Mouse (Mus musculus): ENCODE measurements around the gene Gpsm1. TPM values are rescaled to one million over a fixed set of nuclear protein-coding genes. Genes with fewer than 3 reads are reported as not detected.
A peak's percentile ranks its signal among the peaks of the same experiment; 100 is the strongest.

Gene Gpsm1
- polyA plus RNA-seq, 1 experiment from 2014 or later, result 99.4 TPM

DNA sequence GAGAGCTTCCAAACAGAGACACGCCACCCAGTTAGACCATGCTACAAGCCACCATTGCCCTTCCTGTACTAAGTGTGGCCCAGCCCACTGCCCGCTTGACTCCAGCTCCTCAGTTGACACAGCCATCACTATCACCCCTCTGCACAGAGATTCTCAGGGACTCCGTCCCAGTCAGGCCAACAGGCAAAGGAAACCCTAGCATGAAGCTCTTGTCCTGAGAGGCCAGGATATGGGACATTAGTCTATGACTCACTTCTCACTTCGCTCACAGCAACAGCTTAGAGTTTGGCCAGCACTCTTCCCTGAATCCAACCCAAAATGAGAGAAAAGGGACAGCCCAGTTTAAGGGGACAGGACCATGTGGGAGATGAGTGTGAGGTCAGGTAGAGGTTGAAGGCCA lies 39.1 kb downstream of the Gpsm1 start:
- Histone ChIP-seq H3K27ac (replicated peaks; ENCODE audit: low read depth, low read length) (no peak overlapping the region), H3K27me3 (ENCODE audit: control insufficient read depth, insufficient read depth, low read length) (no peaks in the 10 kb centered on the region), H3K4me3 (replicated peaks; ENCODE audit: low read depth, low read length) (no peak overlapping the region), H3K4me1 (ENCODE audit: control insufficient read depth, insufficient read depth, low read length) (peaks cover 20% of the 10 kb centered on the region), H3K4me2 (ENCODE audit: low read length) (no peak overlapping the region), H3K9me3 (ENCODE audit: control insufficient read depth, low read length) (no peaks in the 10 kb centered on the region), H3K36me3 (ENCODE audit: control insufficient read depth, insufficient read depth, low read length) (peaks cover 11% of the 10 kb centered on the region), H3K9ac (replicated peaks; ENCODE audit: low read length) (no peak overlapping the region)
- DNase-seq, result no peak
- no peak for ATAC-seq (ENCODE audit: low FRiP score, low TSS enrichment)
- WGBS, result 87% methylated on average over 4 of the region's 4 CpGs

DNA sequence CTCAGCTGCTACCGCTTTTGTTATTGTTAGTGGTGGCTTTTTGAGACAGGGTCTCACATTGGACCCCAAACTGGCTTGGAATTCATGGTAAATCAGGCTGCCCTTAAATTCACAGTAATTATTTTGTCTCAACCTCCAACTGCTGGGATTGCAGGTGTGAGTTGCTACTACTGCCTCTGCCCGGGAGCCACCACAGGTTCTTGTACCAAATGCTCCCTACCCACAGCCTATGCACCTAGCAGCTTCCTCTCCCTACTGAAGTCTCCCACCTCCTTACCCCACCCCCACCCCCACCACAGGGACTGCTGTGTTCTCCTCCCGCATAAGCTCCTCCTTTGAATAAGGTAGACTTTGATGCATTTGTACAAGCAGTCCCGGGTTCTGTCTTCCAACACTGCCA lies 40.9 kb downstream of the Gpsm1 start:
- no peak overlapping the region for H3K4me3 ChIP-seq (replicated peaks; ENCODE audit: low read depth, low read length)

DNA sequence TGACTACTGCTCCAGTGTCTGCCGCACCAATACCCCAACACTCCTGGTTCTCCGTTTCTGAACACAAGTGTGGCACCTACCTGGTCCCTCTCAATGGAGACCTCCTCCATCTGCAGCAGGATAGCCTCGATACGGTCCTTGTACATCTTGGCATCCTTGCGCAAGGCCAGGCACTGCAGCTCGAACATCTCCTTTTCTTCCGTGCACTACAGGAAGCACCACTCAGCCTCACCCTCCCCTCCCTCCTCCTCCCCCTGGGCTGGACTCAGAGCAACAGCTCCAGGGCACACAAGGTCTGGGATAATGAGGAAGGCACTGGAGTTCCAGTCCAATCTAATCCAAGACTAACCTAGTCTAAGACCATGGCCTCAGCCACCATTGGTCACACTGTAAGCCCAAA lies 41.4 kb downstream of the Gpsm1 start:
- no peaks in the 10 kb centered on the region for H3K9me3 ChIP-seq (ENCODE audit: control insufficient read depth, low read length)
- no peak for DNase-seq
- H3K4me2 ChIP-seq (ENCODE audit: low read length), result no peak overlapping the region
- no peak overlapping the region for H3K4me3 ChIP-seq (replicated peaks; ENCODE audit: low read depth, low read length)
- H3K9ac ChIP-seq (replicated peaks; ENCODE audit: low read length), result no peak overlapping the region
- 0 out of 2 replicates have a peak, but pooled peaks cover 3% of the 10 kb centered on the region for H3K36me3 ChIP-seq (ENCODE audit: control insufficient read depth, insufficient read depth, low read length)
- WGBS, result 81% methylated on average over 7 of the region's 7 CpGs
- no peak for ATAC-seq (ENCODE audit: low FRiP score, low TSS enrichment)
- H3K27me3 ChIP-seq (ENCODE audit: control insufficient read depth, insufficient read depth, low read length), result no peaks in the 10 kb centered on the region
- H3K4me1 ChIP-seq (ENCODE audit: control insufficient read depth, insufficient read depth, low read length), result peaks cover 9% of the 10 kb centered on the region
- H3K27ac ChIP-seq (replicated peaks; ENCODE audit: low read depth, low read length), result no peak overlapping the region

More for the DNA sequence above, 40.9 kb downstream of the Gpsm1 start:
- H3K27me3 ChIP-seq (ENCODE audit: control insufficient read depth, insufficient read depth, low read length), result no peaks in the 10 kb centered on the region
- no peak overlapping the region for H3K9ac ChIP-seq (replicated peaks; ENCODE audit: low read length)
- H3K27ac ChIP-seq (replicated peaks; ENCODE audit: low read depth, low read length), result no peak overlapping the region
- WGBS, result 88% methylated on average over 4 of the region's 4 CpGs
- peaks cover 9% of the 10 kb centered on the region for H3K4me1 ChIP-seq (ENCODE audit: control insufficient read depth, insufficient read depth, low read length)
- ATAC-seq (ENCODE audit: low FRiP score, low TSS enrichment) (no peak), DNase-seq (no peak)
- no peak overlapping the region for H3K4me2 ChIP-seq (ENCODE audit: low read length)
- H3K36me3 ChIP-seq (ENCODE audit: control insufficient read depth, insufficient read depth, low read length), result 0 out of 2 replicates have a peak, but pooled peaks cover 3% of the 10 kb centered on the region
- no peaks in the 10 kb centered on the region for H3K9me3 ChIP-seq (ENCODE audit: control insufficient read depth, low read length)

DNA sequence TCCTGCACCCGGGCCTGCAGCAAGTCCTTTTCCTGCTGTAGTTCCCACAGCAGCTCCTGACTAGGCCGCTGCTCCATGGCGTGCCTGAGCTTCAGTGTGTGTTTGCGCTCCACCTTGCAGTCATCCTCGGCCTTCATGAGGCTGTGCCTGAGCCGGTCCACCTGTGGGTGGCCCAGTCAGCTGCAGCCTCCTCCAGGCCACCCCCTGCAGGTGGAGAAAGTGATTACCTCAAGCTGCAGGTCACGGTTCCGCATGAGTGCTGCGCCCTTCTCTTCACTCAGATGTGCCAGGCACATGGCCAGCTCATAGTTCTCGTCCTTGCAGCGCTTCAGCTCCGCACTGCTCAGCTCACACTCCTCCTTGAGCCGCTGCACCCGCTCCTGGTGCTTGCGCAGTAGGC lies 42.2 kb downstream of the Gpsm1 start:
- no peaks in the 10 kb centered on the region for H3K9me3 ChIP-seq (ENCODE audit: control insufficient read depth, low read length)
- WGBS, result 43% methylated on average over 15 of the region's 15 CpGs
- H3K27ac ChIP-seq (replicated peaks; ENCODE audit: low read depth, low read length), result no peak overlapping the region
- H3K36me3 ChIP-seq (ENCODE audit: control insufficient read depth, insufficient read depth, low read length), result 0 out of 2 replicates have a peak, but pooled peaks cover 3% of the 10 kb centered on the region
- DNase-seq, result no peak
- no peak overlapping the region for H3K9ac ChIP-seq (replicated peaks; ENCODE audit: low read length)
- no peak overlapping the region for H3K4me2 ChIP-seq (ENCODE audit: low read length)
- ATAC-seq (ENCODE audit: low FRiP score, low TSS enrichment), result no peak
- H3K27me3 ChIP-seq (ENCODE audit: control insufficient read depth, insufficient read depth, low read length), result no peaks in the 10 kb centered on the region
- H3K4me3 ChIP-seq (replicated peaks; ENCODE audit: low read depth, low read length), result no peak overlapping the region
- H3K4me1 ChIP-seq (ENCODE audit: control insufficient read depth, insufficient read depth, low read length), result peaks cover 8% of the 10 kb centered on the region

DNA sequence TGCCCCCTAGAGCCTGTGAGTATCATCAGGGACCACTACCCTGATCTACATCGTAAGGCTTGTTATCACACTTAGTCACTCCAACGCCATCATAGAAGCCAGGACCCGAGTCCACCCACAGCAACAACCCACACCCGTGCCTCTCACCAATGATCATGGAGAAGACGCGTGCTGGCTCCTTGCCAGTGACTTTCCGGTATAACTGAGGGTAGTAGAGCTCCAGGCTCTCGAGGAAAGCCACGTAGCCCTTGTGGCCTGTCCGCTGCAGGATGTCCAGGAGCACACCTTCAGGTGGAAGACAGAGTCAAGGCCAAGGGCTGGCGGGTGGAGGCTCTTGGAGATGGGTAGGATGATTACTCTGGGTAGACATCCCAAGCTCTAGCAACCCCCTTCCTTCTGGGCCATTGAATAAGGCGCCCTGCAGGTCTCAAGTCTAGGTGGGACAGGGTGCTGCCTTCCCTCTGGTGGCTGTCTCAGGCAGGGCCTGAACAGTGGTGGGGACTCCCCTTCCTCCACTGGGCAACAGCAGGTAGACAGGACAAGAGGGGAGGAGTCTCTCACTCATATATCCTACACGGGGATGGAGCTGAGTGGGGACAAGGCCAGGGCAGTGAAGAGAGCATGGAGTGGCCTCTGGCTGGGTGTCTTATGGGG lies 43.5 kb downstream of the Gpsm1 start:
- Histone ChIP-seq H3K9me3 (ENCODE audit: control insufficient read depth, low read length) (no peaks in the 10 kb centered on the region), H3K4me3 (replicated peaks; ENCODE audit: low read depth, low read length) (no peak overlapping the region), H3K9ac (replicated peaks; ENCODE audit: low read length) (no peak overlapping the region), H3K4me1 (ENCODE audit: control insufficient read depth, insufficient read depth, low read length) (no peaks in the 10 kb centered on the region), H3K36me3 (ENCODE audit: control insufficient read depth, insufficient read depth, low read length) (peaks cover 14% of the 10 kb centered on the region; the same call in 1 of the 2 replicates), H3K27me3 (ENCODE audit: control insufficient read depth, insufficient read depth, low read length) (no peaks in the 10 kb centered on the region), H3K27ac (replicated peaks; ENCODE audit: low read depth, low read length) (no peak overlapping the region), H3K4me2 (ENCODE audit: low read length) (no peak overlapping the region)
- 89% methylated on average over 13 of the region's 13 CpGs for WGBS
- DNase-seq (no peak), ATAC-seq (ENCODE audit: low FRiP score, low TSS enrichment) (0 out of 2 replicates have a peak, but pooled peaks have one; percentile 20)

DNA sequence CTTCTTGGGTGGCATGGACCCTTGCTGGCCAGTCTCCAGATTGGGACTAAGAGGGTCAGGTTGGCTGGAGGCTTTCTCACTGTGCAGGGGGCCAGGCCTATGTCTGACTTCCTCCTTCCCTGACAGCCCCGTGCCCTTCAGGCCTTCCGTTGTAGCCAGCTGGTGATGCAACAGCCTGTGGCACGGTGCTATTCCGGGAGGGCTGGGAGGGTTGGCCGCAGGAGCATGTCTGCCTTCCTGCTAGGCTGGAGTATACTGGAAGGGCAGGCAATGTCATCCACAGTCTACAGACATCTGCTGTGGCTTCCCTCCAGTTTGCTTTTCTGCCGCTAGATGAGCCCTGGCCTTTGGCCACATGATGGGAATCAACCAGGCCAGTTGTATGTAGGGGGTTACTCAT lies 44.7 kb downstream of the Gpsm1 start:
- Histone ChIP-seq H3K4me2 (ENCODE audit: low read length) (no peak overlapping the region), H3K27ac (replicated peaks; ENCODE audit: low read depth, low read length) (no peak overlapping the region), H3K9ac (replicated peaks; ENCODE audit: low read length) (no peak overlapping the region), H3K4me1 (ENCODE audit: control insufficient read depth, insufficient read depth, low read length) (no peaks in the 10 kb centered on the region), H3K4me3 (replicated peaks; ENCODE audit: low read depth, low read length) (no peak overlapping the region), H3K9me3 (ENCODE audit: control insufficient read depth, low read length) (no peaks in the 10 kb centered on the region), H3K27me3 (ENCODE audit: control insufficient read depth, insufficient read depth, low read length) (no peaks in the 10 kb centered on the region), H3K36me3 (ENCODE audit: control insufficient read depth, insufficient read depth, low read length) (peaks cover 23% of the 10 kb centered on the region)
- ATAC-seq (ENCODE audit: low FRiP score, low TSS enrichment), result no peak
- WGBS, result 96% methylated on average over 6 of the region's 6 CpGs
- no peak for DNase-seq

DNA sequence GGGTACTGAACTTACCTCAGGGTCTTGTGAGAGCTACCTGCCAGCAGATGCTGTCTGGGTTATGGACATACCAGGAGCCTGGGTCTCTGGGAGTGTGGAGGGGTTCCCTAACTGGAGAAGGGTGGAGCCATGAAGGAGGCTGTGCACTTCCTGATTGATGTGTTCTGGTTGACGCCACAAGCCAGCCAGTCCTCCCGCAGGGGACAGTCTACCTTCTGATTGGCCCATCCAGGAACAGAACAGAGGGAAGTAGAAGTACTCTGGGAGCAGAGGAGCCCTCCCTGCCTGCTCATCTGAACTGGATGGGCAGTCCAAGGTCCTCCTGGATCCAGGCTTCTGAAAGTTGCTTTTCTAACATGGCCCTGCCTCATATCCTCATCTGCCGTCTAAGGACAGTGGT lies 45.5 kb downstream of the Gpsm1 start, which contains the start of gene Card9:
TSS of gene Card9 (minus strand) at position 147 of the 400 bp plus-strand sequence.
- Histone ChIP-seq H3K9me3 (ENCODE audit: control insufficient read depth, low read length) (no peaks in the 10 kb centered on the region), H3K9ac (replicated peaks; ENCODE audit: low read length) (no peak within 1 kb of the TSS), H3K27me3 (ENCODE audit: control insufficient read depth, insufficient read depth, low read length) (no peaks in the 10 kb centered on the region), H3K36me3 (ENCODE audit: control insufficient read depth, insufficient read depth, low read length) (peaks cover 31% of the 10 kb centered on the region), H3K4me1 (ENCODE audit: control insufficient read depth, insufficient read depth, low read length) (no peaks in the 10 kb centered on the region), H3K4me3 (replicated peaks; ENCODE audit: low read depth, low read length) (no peak within 1 kb of the TSS), H3K4me2 (ENCODE audit: low read length) (no peak within 1 kb of the TSS), H3K27ac (replicated peaks; ENCODE audit: low read depth, low read length) (no peak within 1 kb of the TSS)
- DNase-seq (no peak), ATAC-seq (ENCODE audit: low FRiP score, low TSS enrichment) (no peak)
- 63% methylated on average over 3 of the region's 3 CpGs for WGBS

DNA sequence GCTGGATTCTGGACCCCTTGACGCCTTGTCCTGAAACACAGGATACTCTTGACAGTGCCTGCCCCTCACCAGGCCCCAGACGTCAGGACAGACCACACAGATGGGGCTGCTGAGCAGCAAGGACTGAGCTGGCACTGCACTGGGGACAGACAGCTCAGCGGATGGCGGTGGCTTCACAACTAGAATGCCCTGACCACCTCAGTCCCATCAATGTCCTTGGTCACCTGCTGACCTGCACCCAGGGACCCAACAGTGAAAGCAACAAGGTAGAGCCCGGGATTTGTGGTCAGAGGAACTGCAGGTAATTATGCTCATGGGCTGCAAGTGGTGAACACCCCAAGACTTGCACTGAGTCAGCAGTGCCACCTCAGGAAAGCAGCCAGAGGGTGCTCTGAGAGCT lies 47.7 kb downstream of the Gpsm1 start:
- 84% methylated on average over 5 of the region's 5 CpGs for WGBS
- H3K4me1 ChIP-seq (ENCODE audit: control insufficient read depth, insufficient read depth, low read length), result no peaks in the 10 kb centered on the region
- ATAC-seq (ENCODE audit: low FRiP score, low TSS enrichment), result no peak

DNA sequence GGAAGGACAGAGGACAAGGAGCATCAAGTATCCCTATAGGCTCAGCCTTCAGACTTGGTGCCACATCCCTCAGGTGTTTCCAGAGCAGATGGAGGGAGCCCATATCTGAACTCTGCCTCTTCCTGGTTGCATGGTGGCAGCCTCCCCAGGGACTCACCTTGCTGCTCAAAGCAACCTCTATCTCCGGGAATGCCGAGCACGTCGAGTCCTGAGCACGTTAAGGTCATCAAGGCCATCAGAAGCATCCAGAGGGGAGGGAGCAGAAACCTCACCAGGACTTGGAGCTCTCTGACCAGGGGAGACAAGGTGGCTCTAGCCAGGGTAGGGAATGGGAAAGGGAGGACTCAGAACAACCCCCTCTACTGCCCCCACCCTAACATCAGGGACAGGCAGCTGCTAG lies 48.2 kb downstream of the Gpsm1 start:
- DNase-seq, result no peak
- H3K4me1 ChIP-seq (ENCODE audit: control insufficient read depth, insufficient read depth, low read length), result no peaks in the 10 kb centered on the region
- no peak overlapping the region for H3K9ac ChIP-seq (replicated peaks; ENCODE audit: low read length)
- H3K4me3 ChIP-seq (replicated peaks; ENCODE audit: low read depth, low read length), result no peak overlapping the region
- H3K27ac ChIP-seq (replicated peaks; ENCODE audit: low read depth, low read length), result no peak overlapping the region
- H3K4me2 ChIP-seq (ENCODE audit: low read length), result no peak overlapping the region
- H3K36me3 ChIP-seq (ENCODE audit: control insufficient read depth, insufficient read depth, low read length), result peaks cover 58% of the 10 kb centered on the region
- no peaks in the 10 kb centered on the region for H3K27me3 ChIP-seq (ENCODE audit: control insufficient read depth, insufficient read depth, low read length)
- H3K9me3 ChIP-seq (ENCODE audit: control insufficient read depth, low read length), result no peaks in the 10 kb centered on the region
- WGBS, result 92% methylated on average over 5 of the region's 5 CpGs
- no peak for ATAC-seq (ENCODE audit: low FRiP score, low TSS enrichment)

More for the DNA sequence above, 47.7 kb downstream of the Gpsm1 start:
- no peak for DNase-seq
- no peaks in the 10 kb centered on the region for H3K9me3 ChIP-seq (ENCODE audit: control insufficient read depth, low read length)
- peaks cover 53% of the 10 kb centered on the region for H3K36me3 ChIP-seq (ENCODE audit: control insufficient read depth, insufficient read depth, low read length)
- H3K27ac ChIP-seq (replicated peaks; ENCODE audit: low read depth, low read length), result no peak overlapping the region
- no peaks in the 10 kb centered on the region for H3K27me3 ChIP-seq (ENCODE audit: control insufficient read depth, insufficient read depth, low read length)
- H3K9ac ChIP-seq (replicated peaks; ENCODE audit: low read length), result no peak overlapping the region
- no peak overlapping the region for H3K4me3 ChIP-seq (replicated peaks; ENCODE audit: low read depth, low read length)
- no peak overlapping the region for H3K4me2 ChIP-seq (ENCODE audit: low read length)
